Mouse (Mus musculus) forelimb bud, embryonic 11.5 days (tissue): Measurements from ENCODE around the gene Rnf121.
A peak's percentile ranks its signal among the peaks of the same experiment; 100 is the strongest.

Experiments
- DNase-seq: peaks from one replicate; pipeline ENCODE4 v3.0.0-alpha.2; 2012; ENCODE audit warnings: low read depth, low spot score

Gene Rnf121

GRCm38 (mm10) chr7:102065046-102065891 is at the start of gene Rnf121, which contains the start of the genes Xndc1 and Xntrpc:
Gene Rnf121, minus strand, starts transcription at chr7:102065469.
Gene Xndc1, plus strand, starts transcription at chr7:102065511.
Gene Xntrpc, plus strand, starts transcription at chr7:102065713.
- peak; percentile 93 for DNase-seq

GRCm38 (mm10) chr7:102113151-102113729 is 48.0 kb upstream of the Rnf121 start:
- no peak for DNase-seq

GRCm38 (mm10) chr7:102109746-102110145 is 44.5 kb upstream of the Rnf121 start:
- DNase-seq = no peak

- no peak for DNase-seq
Observed at GRCm38 (mm10) chr7:102109171-102109570, 43.9 kb upstream of the Rnf121 start, which contains the start of gene Art5. Gene Art5, minus strand, starts transcription at chr7:102109489.

GRCm38 (mm10) chr7:102108206-102108605 is 42.9 kb upstream of the Rnf121 start:
- DNase-seq = no peak

GRCm38 (mm10) chr7:102106700-102107141 is 41.5 kb upstream of the Rnf121 start:
- DNase-seq = no peak

- DNase-seq = no peak
Observed at GRCm38 (mm10) chr7:102104126-102104525, 38.9 kb upstream of the Rnf121 start.

- DNase-seq = no peak
Observed at GRCm38 (mm10) chr7:102103555-102103954, 38.3 kb upstream of the Rnf121 start.

GRCm38 (mm10) chr7:102102696-102103095 is 37.4 kb upstream of the Rnf121 start:
- DNase-seq = no peak

- no peak for DNase-seq
Observed at GRCm38 (mm10) chr7:102102241-102102640, 37.0 kb upstream of the Rnf121 start.

GRCm38 (mm10) chr7:102101487-102101886 is 36.2 kb upstream of the Rnf121 start, which contains the start of gene Art1:
Gene Art1, plus strand, starts transcription at chr7:102101743.
- DNase-seq = no peak

GRCm38 (mm10) chr7:102100868-102101267 is 35.6 kb upstream of the Rnf121 start:
- no peak for DNase-seq

- DNase-seq = peak; percentile 75
Observed at GRCm38 (mm10) chr7:102099760-102100661, 34.7 kb upstream of the Rnf121 start.

- no peak for DNase-seq
Observed at GRCm38 (mm10) chr7:102087336-102087735, 22.1 kb upstream of the Rnf121 start.

- no peak for DNase-seq
Observed at GRCm38 (mm10) chr7:102084041-102084696, 18.9 kb upstream of the Rnf121 start.

- DNase-seq = no peak
Observed at GRCm38 (mm10) chr7:102082816-102083215, 17.5 kb upstream of the Rnf121 start, which contains the start of gene Trpc2. Gene Trpc2, plus strand, starts transcription at chr7:102083116.

GRCm38 (mm10) chr7:102081784-102082183 is 16.5 kb upstream of the Rnf121 start:
- no peak for DNase-seq

- no peak for DNase-seq
Observed at GRCm38 (mm10) chr7:102080311-102080710, 15.0 kb upstream of the Rnf121 start.

- DNase-seq = peak; percentile 26
Observed at GRCm38 (mm10) chr7:102078517-102078916, 13.2 kb upstream of the Rnf121 start.

- DNase-seq = peak; percentile 33
Observed at GRCm38 (mm10) chr7:102076714-102077296, 11.5 kb upstream of the Rnf121 start.

- no peak for DNase-seq
Observed at GRCm38 (mm10) chr7:102066363-102066762, 1.1 kb upstream of the Rnf121 start.
